Mouse (Mus musculus): ENCODE measurements at regions not wholly inside any gene's neighbourhood (a gene's known extent, or its start where the extent isn't known, plus 50 kb on each side); places are given as distances from the start of the nearest gene placed in this dataset.
"Not testable (repeated sequence)": the region's sequence is repeated elsewhere in the genome, so short reads cannot be mapped to it uniquely, and the experiment has no call there.

- no peaks in the 10 kb centered on the region for H3K36me3 ChIP-seq (ENCODE audit: insufficient read depth, low read length)
- no peak for TF ChIP-seq CTCF (IDR thresholded peaks at IDR 0.05; ENCODE audit: low read depth)
- ATAC-seq (replicated peaks; ENCODE audit: low FRiP score, low read depth) (no peak), DNase-seq (ENCODE audit: low spot score) (no peak)
- H3K9ac ChIP-seq (ENCODE audit: low read depth, low read length): no peak overlapping the region
- no peak overlapping the region for H3K4me2 ChIP-seq (ENCODE audit: low read length)
- H3K27ac ChIP-seq: no peak overlapping the region
- WGBS: 92% methylated on average over 2 of the region's 2 CpGs
- no peaks in the 10 kb centered on the region for H3K4me1 ChIP-seq (replicated peaks; ENCODE audit: insufficient read depth, low read length)
- no peaks in the 10 kb centered on the region for H3K9me3 ChIP-seq (replicated peaks; ENCODE audit: low read length)
- H3K4me3 ChIP-seq (replicated peaks; ENCODE audit: low read depth, low read length): no peak overlapping the region
- no peaks in the 10 kb centered on the region for H3K27me3 ChIP-seq (ENCODE audit: insufficient read depth, low read length)
Observed at GRCm38 (mm10) chr12:15455744-15456143, 361.0 kb downstream of the Trib2 start.

DNA sequence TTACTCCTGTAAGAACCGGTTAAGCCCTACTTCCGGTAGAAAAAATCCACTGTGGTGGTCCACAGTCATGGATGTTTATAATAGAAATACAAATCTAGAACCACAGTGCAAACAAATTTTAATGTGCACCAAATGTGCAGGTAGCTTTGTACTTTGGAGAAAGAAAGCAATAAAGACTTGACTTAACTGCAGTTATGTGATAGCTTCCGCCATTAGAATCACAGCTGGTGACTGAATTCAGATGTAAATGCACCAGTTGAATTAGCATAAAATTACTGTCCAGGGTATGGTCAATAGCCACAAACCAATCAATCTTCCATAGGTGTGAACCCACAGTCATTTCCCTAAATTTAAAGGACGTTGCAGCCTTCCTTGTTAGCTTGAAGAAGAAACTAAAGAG lies 367.2 kb downstream of the Trib2 start:
- no peaks in the 10 kb centered on the region for H3K27me3 ChIP-seq (ENCODE audit: insufficient read depth, low read length)
- no peak overlapping the region for H3K27ac ChIP-seq
- no peak for TF ChIP-seq CTCF (IDR thresholded peaks at IDR 0.05; ENCODE audit: low read depth)
- 85% methylated on average over 4 of the region's 4 CpGs for WGBS
- DNase-seq (ENCODE audit: low spot score) (no peak), ATAC-seq (replicated peaks; ENCODE audit: low FRiP score, low read depth) (no peak)
- H3K4me2 ChIP-seq (ENCODE audit: low read length): no peak overlapping the region
- no peaks in the 10 kb centered on the region for H3K4me1 ChIP-seq (replicated peaks; ENCODE audit: insufficient read depth, low read length)
- H3K9ac ChIP-seq (ENCODE audit: low read depth, low read length): no peak overlapping the region
- H3K9me3 ChIP-seq (replicated peaks; ENCODE audit: low read length): no peaks in the 10 kb centered on the region
- no peak overlapping the region for H3K4me3 ChIP-seq (replicated peaks; ENCODE audit: low read depth, low read length)
- no peaks in the 10 kb centered on the region for H3K36me3 ChIP-seq (ENCODE audit: insufficient read depth, low read length)

- H3K4me1 ChIP-seq (replicated peaks; ENCODE audit: insufficient read depth, low read length): no peaks in the 10 kb centered on the region
- peak; percentile 69 for TF ChIP-seq CTCF (IDR thresholded peaks at IDR 0.05; ENCODE audit: low read depth)
Observed at GRCm38 (mm10) chr12:15416180-15416766, 400.4 kb downstream of the Trib2 start.

DNA sequence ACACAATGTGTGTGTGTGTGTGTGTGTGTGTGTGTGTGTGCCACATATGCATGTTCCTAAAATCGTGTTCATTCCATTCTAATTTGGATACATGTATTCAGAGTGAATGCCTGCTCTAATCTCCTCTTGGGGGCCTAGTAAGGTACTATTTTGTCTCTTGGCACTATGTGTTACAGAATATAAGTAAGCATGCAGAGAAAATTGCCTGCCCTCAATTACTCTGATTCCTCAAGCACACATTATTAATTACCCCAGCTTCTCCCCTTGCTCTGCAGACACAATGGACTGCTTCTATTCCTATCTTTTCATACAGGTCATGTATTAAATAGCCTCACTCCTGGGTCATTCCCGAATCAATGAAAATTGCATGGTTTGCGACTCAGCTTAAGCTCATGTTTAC lies 406.3 kb downstream of the Trib2 start:
- Histone ChIP-seq H3K27me3 (ENCODE audit: insufficient read depth, low read length) (no peaks in the 10 kb centered on the region), H3K36me3 (ENCODE audit: insufficient read depth, low read length) (no peaks in the 10 kb centered on the region), H3K4me1 (replicated peaks; ENCODE audit: insufficient read depth, low read length) (no peaks in the 10 kb centered on the region), H3K27ac (no peak overlapping the region), H3K9ac (ENCODE audit: low read depth, low read length) (no peak overlapping the region), H3K4me3 (replicated peaks; ENCODE audit: low read depth, low read length) (no peak overlapping the region), H3K4me2 (ENCODE audit: low read length) (no peak overlapping the region), H3K9me3 (replicated peaks; ENCODE audit: low read length) (no peaks in the 10 kb centered on the region)
- DNase-seq (ENCODE audit: low spot score): no peak
- 89% methylated on average over 3 of the region's 3 CpGs for WGBS
- no peak for ATAC-seq (replicated peaks; ENCODE audit: low FRiP score, low read depth)
- TF ChIP-seq CTCF (IDR thresholded peaks at IDR 0.05; ENCODE audit: low read depth): no peak

More at GRCm38 (mm10) chr12:15416180-15416766, 400.4 kb downstream of the Trib2 start:
- DNase-seq (ENCODE audit: low spot score): peak; percentile 76
- no peak overlapping the region for H3K4me3 ChIP-seq (replicated peaks; ENCODE audit: low read depth, low read length)
- no peak overlapping the region for H3K27ac ChIP-seq
- no peaks in the 10 kb centered on the region for H3K27me3 ChIP-seq (ENCODE audit: insufficient read depth, low read length)
- H3K4me2 ChIP-seq (ENCODE audit: low read length): no peak overlapping the region
- ATAC-seq (replicated peaks; ENCODE audit: low FRiP score, low read depth): no peak
- H3K9me3 ChIP-seq (replicated peaks; ENCODE audit: low read length): no peaks in the 10 kb centered on the region
- 19% methylated on average over 4 of the region's 4 CpGs for WGBS
- no peak overlapping the region for H3K9ac ChIP-seq (ENCODE audit: low read depth, low read length)
- H3K36me3 ChIP-seq (ENCODE audit: insufficient read depth, low read length): no peaks in the 10 kb centered on the region

GRCm38 (mm10) chr12:15407577-15407976 lies 409.1 kb downstream of the Trib2 start:
- H3K9me3 ChIP-seq (replicated peaks; ENCODE audit: low read length); H3K27ac ChIP-seq; ATAC-seq (replicated peaks; ENCODE audit: low FRiP score, low read depth); H3K36me3 ChIP-seq (ENCODE audit: insufficient read depth, low read length); H3K27me3 ChIP-seq (ENCODE audit: insufficient read depth, low read length); H3K4me2 ChIP-seq (ENCODE audit: low read length); H3K9ac ChIP-seq (ENCODE audit: low read depth, low read length); H3K4me3 ChIP-seq (replicated peaks; ENCODE audit: low read depth, low read length); DNase-seq (ENCODE audit: low spot score); H3K4me1 ChIP-seq (replicated peaks; ENCODE audit: insufficient read depth, low read length): not testable (repeated sequence)
- WGBS: 67% methylated on average over 3 of the region's 3 CpGs

DNA sequence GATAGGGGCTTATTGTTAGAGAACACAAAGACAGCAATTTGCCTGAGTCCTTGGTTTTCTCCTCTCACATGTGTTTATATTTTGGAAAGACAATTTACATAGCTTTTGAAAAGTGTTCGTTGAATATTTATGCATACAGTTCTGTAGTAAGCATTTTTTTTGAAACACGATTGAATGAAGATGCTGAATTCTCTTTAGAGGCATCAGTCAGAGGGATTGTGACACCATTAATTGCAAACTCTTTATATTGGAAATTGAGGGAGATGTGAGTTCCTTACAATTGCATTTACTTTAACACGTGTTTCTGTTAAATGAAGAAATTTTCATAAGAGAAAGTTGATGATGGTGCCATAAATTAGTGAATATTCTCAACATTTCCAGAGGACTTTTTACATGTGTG lies 424.1 kb downstream of the Trib2 start:
- WGBS: 85% methylated on average over 3 of the region's 3 CpGs
- Histone ChIP-seq H3K4me3 (replicated peaks; ENCODE audit: low read depth, low read length) (no peak overlapping the region), H3K27ac (no peak overlapping the region), H3K9me3 (replicated peaks; ENCODE audit: low read length) (no peaks in the 10 kb centered on the region), H3K4me1 (replicated peaks; ENCODE audit: insufficient read depth, low read length) (no peaks in the 10 kb centered on the region), H3K27me3 (ENCODE audit: insufficient read depth, low read length) (no peaks in the 10 kb centered on the region), H3K36me3 (ENCODE audit: insufficient read depth, low read length) (no peaks in the 10 kb centered on the region), H3K9ac (ENCODE audit: low read depth, low read length) (no peak overlapping the region), H3K4me2 (ENCODE audit: low read length) (no peak overlapping the region)
- ATAC-seq (replicated peaks; ENCODE audit: low FRiP score, low read depth): no peak
- no peak for TF ChIP-seq CTCF (IDR thresholded peaks at IDR 0.05; ENCODE audit: low read depth)
- DNase-seq (ENCODE audit: low spot score): no peak

- no peak overlapping the region for H3K4me2 ChIP-seq (ENCODE audit: low read length)
- 71% methylated on average over 1 of the region's 1 CpGs for WGBS
- ATAC-seq (replicated peaks; ENCODE audit: low FRiP score, low read depth) (no peak), DNase-seq (ENCODE audit: low spot score) (no peak)
- no peaks in the 10 kb centered on the region for H3K27me3 ChIP-seq (ENCODE audit: insufficient read depth, low read length)
- no peak for TF ChIP-seq CTCF (IDR thresholded peaks at IDR 0.05; ENCODE audit: low read depth)
- H3K9me3 ChIP-seq (replicated peaks; ENCODE audit: low read length): no peaks in the 10 kb centered on the region
- no peak overlapping the region for H3K27ac ChIP-seq
- no peak overlapping the region for H3K9ac ChIP-seq (ENCODE audit: low read depth, low read length)
- H3K4me3 ChIP-seq (replicated peaks; ENCODE audit: low read depth, low read length): no peak overlapping the region
- no peaks in the 10 kb centered on the region for H3K36me3 ChIP-seq (ENCODE audit: insufficient read depth, low read length)
- H3K4me1 ChIP-seq (replicated peaks; ENCODE audit: insufficient read depth, low read length): no peaks in the 10 kb centered on the region
Observed at GRCm38 (mm10) chr12:15388574-15388973, 428.1 kb downstream of the Trib2 start.

Data from kidney, postnatal 0 days (tissue).